In the genomic region with DNA sequence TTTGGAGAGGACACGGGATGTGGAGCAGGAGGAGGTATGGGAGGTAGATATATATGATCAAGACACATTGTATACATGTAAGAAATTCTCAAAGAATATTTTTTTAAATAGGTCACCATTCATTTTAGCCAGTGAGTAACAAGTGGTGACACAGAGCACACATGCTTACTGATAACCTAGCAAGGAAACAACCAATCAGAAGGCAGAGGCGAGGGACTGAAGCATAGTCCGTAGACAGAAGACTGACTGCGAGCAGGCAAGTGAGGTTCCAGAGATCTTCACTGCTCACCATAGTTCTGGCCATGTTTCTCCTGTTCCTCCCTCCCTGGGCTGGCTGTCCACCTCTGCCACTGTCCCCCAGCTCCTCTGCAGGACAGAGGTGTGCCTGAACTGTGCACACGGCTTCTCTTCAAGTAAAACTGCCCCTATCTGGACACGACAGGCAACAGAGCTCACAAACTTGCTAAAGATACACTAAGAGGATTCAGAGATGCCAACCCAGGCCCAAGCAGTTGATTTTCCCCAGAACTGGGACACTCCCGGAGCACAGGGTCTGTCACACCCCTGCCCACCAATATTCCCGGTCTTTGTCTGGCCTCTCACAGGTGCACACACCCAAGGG, we compare ENCODE assay signal across 31 mouse cellular contexts.
DNase-seq lines count a peak whose midpoint lies in the region; ATAC-seq and TF ChIP-seq lines count a peak whose summit lies in the region.
"Had no signal": no experiment of that assay in that cellular context is flagged by ENCODE, and none has a peak within 500 bp of the region (broad histone marks: within the 10 kb centered on the region; RNA-seq: fewer than 3 reads in every experiment).

No protein-coding gene starts in this region.

- TF ChIP-seq CTCF in midbrain, postnatal 0 days (IDR thresholded peaks at IDR 0.05): no peak
- TF ChIP-seq CTCF in stomach, postnatal 0 days (IDR thresholded peaks at IDR 0.05; ENCODE audit: low read depth): no peak

- H3K9ac ChIP-seq in heart, embryonic 14.5 days (ENCODE audit: low read length): peak overlapping the region; percentile 41; the same call in 1 of the 2 replicates
- H3K9ac ChIP-seq in midbrain, embryonic 11.5 days (ENCODE audit: low read length): no peak overlapping the region
- H3K9ac ChIP-seq in midbrain, postnatal 0 days (replicated peaks; ENCODE audit: low read length, poor library complexity, severe bottlenecking): no peak overlapping the region
- H3K9ac ChIP-seq in liver, embryonic 12.5 days: peak overlapping the region; percentile 19; the same call in 1 of the 2 replicates
- no peak overlapping the region for H3K9ac ChIP-seq in stomach, postnatal 0 days (ENCODE audit: low read length)
- H3K9ac ChIP-seq: forebrain, embryonic 12.5 days; forebrain, postnatal 0 days; hindbrain, embryonic 12.5 days; intestine, embryonic 15.5 days; limb, embryonic 15.5 days; lung, embryonic 15.5 days; neural tube, embryonic 13.5 days had no signal

- no peak for TF ChIP-seq EP300 in stomach, postnatal 0 days (optimal IDR thresholded peaks at IDR 0.05)

- 51% methylated on average over 8 of the region's 8 CpGs for WGBS in heart, embryonic 14.5 days
- 91% methylated on average over 8 of the region's 8 CpGs for WGBS in midbrain, embryonic 11.5 days
- 90% methylated on average over 8 of the region's 8 CpGs for WGBS in midbrain, postnatal 0 days
- WGBS in liver, embryonic 12.5 days (ENCODE audit: insufficient replicate concordance): 56% methylated on average over 8 of the region's 8 CpGs
- 71% methylated on average over 8 of the region's 8 CpGs for WGBS in stomach, postnatal 0 days

- H3K4me1 ChIP-seq in heart, embryonic 14.5 days (ENCODE audit: control insufficient read depth in 2 of 2, insufficient read depth in 2 of 2, low read length in 2 of 2): peaks cover 11 to 14% of the 10 kb centered on the region in 2 experiments
- H3K4me1 ChIP-seq in midbrain, embryonic 11.5 days (ENCODE audit: control insufficient read depth, insufficient read depth, low read length): peaks cover 2% of the 10 kb centered on the region; the same call in 1 of the 2 replicates
- H3K4me1 ChIP-seq in midbrain, postnatal 0 days (ENCODE audit: insufficient read depth, low read length): no peaks in the 10 kb centered on the region
- H3K4me1 ChIP-seq in liver, embryonic 12.5 days: peaks cover 15% of the 10 kb centered on the region
- no peaks in the 10 kb centered on the region for H3K4me1 ChIP-seq in stomach, postnatal 0 days (replicated peaks; ENCODE audit: control insufficient read depth, insufficient read depth)
- H3K4me1 ChIP-seq: hindbrain, embryonic 12.5 days; intestine, embryonic 15.5 days; limb, embryonic 15.5 days; lung, embryonic 15.5 days; neural tube, embryonic 13.5 days had no signal

- no peaks in the 10 kb centered on the region for H3K27me3 ChIP-seq in heart, embryonic 14.5 days (ENCODE audit: control insufficient read depth, insufficient read depth, low read length)
- H3K27me3 ChIP-seq in midbrain, embryonic 11.5 days (ENCODE audit: control insufficient read depth, insufficient read depth, low read length): no peaks in the 10 kb centered on the region
- no peaks in the 10 kb centered on the region for H3K27me3 ChIP-seq in midbrain, postnatal 0 days (ENCODE audit: insufficient read depth, low read length)
- peaks cover 17% of the 10 kb centered on the region; the same call in 1 of the 2 replicates for H3K27me3 ChIP-seq in liver, embryonic 12.5 days (replicated peaks)
- no peaks in the 10 kb centered on the region for H3K27me3 ChIP-seq in stomach, postnatal 0 days (ENCODE audit: control insufficient read depth, insufficient read depth, low read length)
- H3K27me3 ChIP-seq: forebrain, embryonic 12.5 days; hindbrain, embryonic 12.5 days; intestine, embryonic 15.5 days; lung, embryonic 15.5 days; neural tube, embryonic 13.5 days had no signal

- H3K27ac ChIP-seq in heart, embryonic 14.5 days (replicated peaks in 1 of 2; ENCODE audit: control insufficient read depth in 1 of 2, insufficient read depth in 1 of 2, low read depth in 2 of 2, low read length in 2 of 2): peak overlapping the region in 1 of 2 experiments; percentile 30; a peak in 1 of 4 replicates
- no peak overlapping the region for H3K27ac ChIP-seq in midbrain, embryonic 11.5 days (ENCODE audit: low read depth, low read length)
- H3K27ac ChIP-seq in midbrain, postnatal 0 days (ENCODE audit: low read depth, low read length): no peak overlapping the region
- no peak overlapping the region for H3K27ac ChIP-seq in liver, embryonic 12.5 days
- no peak overlapping the region for H3K27ac ChIP-seq in stomach, postnatal 0 days (replicated peaks)
- H3K27ac ChIP-seq: forebrain, embryonic 12.5 days; hindbrain, embryonic 12.5 days; hindbrain, postnatal 0 days; intestine, embryonic 15.5 days; limb, embryonic 10.5 days; limb, embryonic 15.5 days; lung, embryonic 15.5 days; neural tube, embryonic 13.5 days had no signal

- H3K4me3 ChIP-seq in heart, embryonic 14.5 days (ENCODE audit: control insufficient read depth in 1 of 2, insufficient read depth in 1 of 2, low read depth in 1 of 2, low read length in 2 of 2): no peak overlapping the region
- H3K4me3 ChIP-seq in midbrain, embryonic 11.5 days (ENCODE audit: low read depth, low read length): no peak overlapping the region
- no peak overlapping the region for H3K4me3 ChIP-seq in midbrain, postnatal 0 days (ENCODE audit: low read depth, low read length)
- H3K4me3 ChIP-seq in liver, embryonic 12.5 days: no peak overlapping the region
- no peak overlapping the region for H3K4me3 ChIP-seq in stomach, postnatal 0 days (ENCODE audit: low read depth, low read length)
- H3K4me3 ChIP-seq: erythroblast, embryonic 14.5 days; forebrain, embryonic 12.5 days; hindbrain, embryonic 12.5 days; intestine, embryonic 15.5 days; limb, embryonic 10.5 days; limb, embryonic 15.5 days; lung, embryonic 15.5 days; midbrain, embryonic 10.5 days; myocyte; neural tube, embryonic 13.5 days had no signal

- H3K9me3 ChIP-seq in heart, embryonic 14.5 days (ENCODE audit: control insufficient read depth, low read length): no peaks in the 10 kb centered on the region
- H3K9me3 ChIP-seq in midbrain, embryonic 11.5 days (ENCODE audit: control insufficient read depth, low read length): no peaks in the 10 kb centered on the region
- no peaks in the 10 kb centered on the region for H3K9me3 ChIP-seq in midbrain, postnatal 0 days (ENCODE audit: low read length)
- no peaks in the 10 kb centered on the region for H3K9me3 ChIP-seq in liver, embryonic 12.5 days (replicated peaks)
- H3K9me3 ChIP-seq in stomach, postnatal 0 days (ENCODE audit: control insufficient read depth, low read length): no peaks in the 10 kb centered on the region
- H3K9me3 ChIP-seq: forebrain, embryonic 12.5 days; hindbrain, embryonic 12.5 days; intestine, embryonic 15.5 days; limb, embryonic 10.5 days; limb, embryonic 15.5 days; lung, embryonic 15.5 days; midbrain, embryonic 10.5 days; neural tube, embryonic 13.5 days had no signal

- no peaks in the 10 kb centered on the region for H3K36me3 ChIP-seq in heart, embryonic 14.5 days (ENCODE audit: control insufficient read depth, insufficient read depth, low read length)
- H3K36me3 ChIP-seq in midbrain, embryonic 11.5 days (ENCODE audit: control insufficient read depth, insufficient read depth, low read length): no peaks in the 10 kb centered on the region
- H3K36me3 ChIP-seq in midbrain, postnatal 0 days (ENCODE audit: insufficient read depth, low read length): no peaks in the 10 kb centered on the region
- H3K36me3 ChIP-seq in liver, embryonic 12.5 days: no peaks in the 10 kb centered on the region
- no peaks in the 10 kb centered on the region for H3K36me3 ChIP-seq in stomach, postnatal 0 days (ENCODE audit: control insufficient read depth, insufficient read depth, low read length)
- H3K36me3 ChIP-seq: forebrain, embryonic 12.5 days; hindbrain, embryonic 12.5 days; intestine, embryonic 15.5 days; limb, embryonic 10.5 days; limb, embryonic 15.5 days; lung, embryonic 15.5 days; midbrain, embryonic 10.5 days; neural tube, embryonic 13.5 days had no signal

- peak; percentile 26; the same call in 1 of the 2 replicates for ATAC-seq in heart, embryonic 14.5 days (ENCODE audit: insufficient number of reproducible peaks, insufficient read depth, low FRiP score, low read depth)
- no peak for ATAC-seq in midbrain, embryonic 11.5 days (ENCODE audit: low FRiP score)
- no peak for ATAC-seq in midbrain, postnatal 0 days (ENCODE audit: low FRiP score)
- ATAC-seq in liver, embryonic 12.5 days: peak; percentile 78
- 0 out of 2 replicates have a peak, but pooled peaks have one; percentile 60 for ATAC-seq in stomach, postnatal 0 days (ENCODE audit: low FRiP score, low TSS enrichment)
- ATAC-seq: forebrain, postnatal 0 days; hindbrain, postnatal 0 days; intestine, embryonic 15.5 days; midbrain, embryonic 16.5 days had no signal

- H3K4me2 ChIP-seq in heart, embryonic 14.5 days (ENCODE audit: low read length): no peak overlapping the region
- no peak overlapping the region for H3K4me2 ChIP-seq in midbrain, embryonic 11.5 days
- no peak overlapping the region for H3K4me2 ChIP-seq in midbrain, postnatal 0 days (ENCODE audit: low read depth, low read length, poor library complexity, severe bottlenecking)
- H3K4me2 ChIP-seq in liver, embryonic 12.5 days: peak overlapping the region; percentile 44
- no peak overlapping the region for H3K4me2 ChIP-seq in stomach, postnatal 0 days (replicated peaks; ENCODE audit: low read depth)
- H3K4me2 ChIP-seq: forebrain, embryonic 12.5 days; hindbrain, embryonic 12.5 days; intestine, embryonic 15.5 days; limb, embryonic 15.5 days; lung, embryonic 15.5 days; neural tube, embryonic 13.5 days had no signal

- DNase-seq in heart, postnatal 4 days: no peak
- DNase-seq in midbrain, embryonic 11.5 days (ENCODE audit: low spot score, missing footprints): peak; percentile 70
- DNase-seq in midbrain, postnatal 0 days (ENCODE audit: low spot score): no peak
- DNase-seq in stomach, postnatal 0 days (ENCODE audit: low spot score): no peak
- no peak for DNase-seq in cerebellum, postnatal 36 days
- DNase-seq in thymus, postnatal 0 days (ENCODE audit: low spot score): no peak
- DNase-seq: adrenal gland, adult 8-10 months; B cell, adult 2 months; cerebellum, adult 18-20 months; cerebellum, postnatal 10 days; forebrain, postnatal 0 days; kidney, adult 2 months; kidney, postnatal 36 days; layer of hippocampus, postnatal 36 days; right cerebral cortex, postnatal 4 days; thymus, adult 2 months; thymus, postnatal 4 days had no signal

Comparison
In these comparisons a context has a peak if more than half of its experiments do, and no peak if none do; other contexts are left out.
1. ATAC-seq: peak in heart, embryonic 14.5 days (single experiment), liver, embryonic 12.5 days (single experiment) and stomach, postnatal 0 days (single experiment); none in midbrain, embryonic 11.5 days (single experiment) and midbrain, postnatal 0 days (single experiment).
2. H3K9ac ChIP-seq: peak in heart, embryonic 14.5 days (single experiment) and liver, embryonic 12.5 days (single experiment); none in midbrain, embryonic 11.5 days (single experiment), midbrain, postnatal 0 days (single experiment) and stomach, postnatal 0 days (single experiment).